Mouse (Mus musculus): ENCODE data around the gene Ap1m1.

- TF ChIP-seq CTCF (IDR thresholded peaks at IDR 0.05; ENCODE audit: borderline replicate concordance, extremely low read depth, insufficient read depth, insufficient read length): no peak
- TF ChIP-seq POLR2A (IDR thresholded peaks at IDR 0.05; ENCODE audit: borderline replicate concordance, extremely low read depth, insufficient read depth, insufficient read length, poor library complexity, severe bottlenecking): no peak
Measured at GRCm38 (mm10) chr8:72266671-72267070, 26.9 kb downstream of the Ap1m1 start.

Measured in brain, embryonic 14.5 days (tissue).